Mouse (Mus musculus) heart, postnatal 4 days (tissue): ENCODE measurements around the gene Slc6a6. TPM values are rescaled to one million over a fixed set of nuclear protein-coding genes. Genes with fewer than 3 reads are reported as not detected.

Experiments
- DNase-seq: peaks from one replicate; pipeline ENCODE4 v3.0.0; 2021
- total RNA-seq, 2 experiments: library from RNA; stranded (reverse); gene quantifications; 2 replicates each; pipeline ENCODE4 v1.2.3; 2021

Gene Slc6a6
- total RNA-seq, 2 experiments from 2014 or later: 142 to 158 TPM

- no peak for DNase-seq
Observed at GRCm38 (mm10) chr6:91795640-91796039, 111.8 kb downstream of the Slc6a6 start.

- peak; percentile 41 for DNase-seq
Observed at GRCm38 (mm10) chr6:91796064-91796463, 112.2 kb downstream of the Slc6a6 start.

- DNase-seq: no peak
Observed at GRCm38 (mm10) chr6:91796736-91797135, 112.9 kb downstream of the Slc6a6 start.

- DNase-seq: no peak
Observed at GRCm38 (mm10) chr6:91798496-91798895, 114.6 kb downstream of the Slc6a6 start.

- DNase-seq: no peak
Observed at GRCm38 (mm10) chr6:91804177-91804576, 120.3 kb downstream of the Slc6a6 start.

GRCm38 (mm10) chr6:91807169-91807568 lies 123.3 kb downstream of the Slc6a6 start:
- DNase-seq: peak; percentile 55

- no peak for DNase-seq
Observed at GRCm38 (mm10) chr6:91808022-91808421, 124.2 kb downstream of the Slc6a6 start.

Other genes starting within 250 kb of the Slc6a6 start
- gene Chchd4, start 210.5 kb upstream of the Slc6a6 start, total RNA-seq: 10 to 100 TPM; 19.3 to 19.8 TPM
- 10 to 100 TPM; 21.3 to 24.4 TPM for gene Tmem43, start 210.3 kb upstream of the Slc6a6 start, total RNA-seq
- 10 to 100 TPM in 1 of 2 experiments, 1 to 10 TPM in 1; 9.2 to 10.4 TPM for gene Xpc, start 168.2 kb upstream of the Slc6a6 start, total RNA-seq
- 100 to 1,000 TPM in 1 of 2 experiments, 10 to 100 TPM in 1; 96.0 to 101 TPM for gene Lsm3, start 168.1 kb upstream of the Slc6a6 start, total RNA-seq
- 10 to 100 TPM; 18.8 to 19.6 TPM for gene Grip2, start 143.2 kb downstream of the Slc6a6 start, total RNA-seq
- gene Ccdc174, start 194.0 kb downstream of the Slc6a6 start, total RNA-seq: 10 to 100 TPM; 11.7 to 12.1 TPM
- gene 4930590J08Rik, start 218.8 kb downstream of the Slc6a6 start, total RNA-seq: under 1 TPM; 0.50 to 0.60 TPM